Mouse (Mus musculus) hematopoietic multipotent progenitor cell, adult 10-12 weeks (in vitro differentiated cells): Measurements from ENCODE around the gene Ptpn7. TPM values are rescaled to one million over a fixed set of nuclear protein-coding genes. Genes with fewer than 3 reads are reported as not detected.

Source experiments
- polyA plus RNA-seq: library from polyadenylated mRNA; stranded (reverse); fragments of >175 nt; gene quantifications from 2 replicates; pipeline ENCODE4 v1.2.3, GENCODE M21; 2012; ENCODE audit warnings: low replicate concordance

The Ptpn7 gene
- polyA plus RNA-seq = 63.6 and 82.9 TPM in 2 replicates

GRCm38 (mm10) chr1:135132473-135132872 is at the start of gene Ptpn7:
Gene Ptpn7 (plus strand): TSS chr1:135132700.

GRCm38 (mm10) chr1:135105124-135105523 is 27.4 kb upstream of the Ptpn7 start, which contains the start of gene Lgr6:
Gene Lgr6 (minus strand): TSS chr1:135105276.

GRCm38 (mm10) chr1:135146077-135146945 is 13.8 kb downstream of the Ptpn7 start, which contains the start of gene Arl8a:
Gene Arl8a (plus strand): TSS chr1:135146824.

GRCm38 (mm10) chr1:135167435-135167834 is 34.9 kb downstream of the Ptpn7 start, which contains the start of gene Gpr37l1:
Gene Gpr37l1 (minus strand): TSS chr1:135167681.

Other genes with a start within 250 kb of the Ptpn7 start
- gene Ppp1r12b, start 176.8 kb upstream of the Ptpn7 start, polyA plus RNA-seq = 3.7 and 4.6 TPM in 2 replicates
- 11.1 and 11.4 TPM in 2 replicates for gene Ube2t, start 170.1 kb upstream of the Ptpn7 start, polyA plus RNA-seq
- 0.04 TPM in 1 of 2 replicates, not detected in the other for gene Lgr6, start 27.4 kb upstream of the Ptpn7 start, polyA plus RNA-seq
- 116 and 131 TPM in 2 replicates for gene Arl8a, start 14.1 kb downstream of the Ptpn7 start, polyA plus RNA-seq
- gene Gpr37l1, start 35.0 kb downstream of the Ptpn7 start, polyA plus RNA-seq = not detected in 2 replicates
- gene Elf3, start 125.9 kb downstream of the Ptpn7 start, polyA plus RNA-seq = 0.06 TPM in 1 of 2 replicates, not detected in the other
- 36.5 and 52.8 TPM in 2 replicates for gene Rnpep, start 151.4 kb downstream of the Ptpn7 start, polyA plus RNA-seq
- 1.4 and 2.3 TPM in 2 replicates for gene Timm17a, start 181.1 kb downstream of the Ptpn7 start, polyA plus RNA-seq
- not detected in 2 replicates for gene Lmod1, start 192.1 kb downstream of the Ptpn7 start, polyA plus RNA-seq
- 0.47 and 0.56 TPM in 2 replicates for gene Shisa4, start 242.5 kb downstream of the Ptpn7 start, polyA plus RNA-seq